Mouse (Mus musculus) left cerebral cortex, postnatal 4 days (tissue): ENCODE measurements around the gene Edem2. TPM values are rescaled to one million over a fixed set of nuclear protein-coding genes. Genes with fewer than 3 reads are reported as not detected.

Experiments
- DNase-seq: peaks from one replicate; pipeline ENCODE4 v3.0.0-alpha.2; 2022
- intact Hi-C: fragments of 180-260 bp; cut with DNase I; formaldehyde crosslinking; loops from one replicate; pipeline ENCODE4 v1.15.1; 2025
- total RNA-seq, 2 experiments: library from RNA; stranded (reverse); gene quantifications; 2 replicates each; pipeline ENCODE4 v1.2.3; 2021

Edem2 gene
- total RNA-seq, 2 experiments from 2014 or later, result 27.9 to 28.7 TPM

DNA sequence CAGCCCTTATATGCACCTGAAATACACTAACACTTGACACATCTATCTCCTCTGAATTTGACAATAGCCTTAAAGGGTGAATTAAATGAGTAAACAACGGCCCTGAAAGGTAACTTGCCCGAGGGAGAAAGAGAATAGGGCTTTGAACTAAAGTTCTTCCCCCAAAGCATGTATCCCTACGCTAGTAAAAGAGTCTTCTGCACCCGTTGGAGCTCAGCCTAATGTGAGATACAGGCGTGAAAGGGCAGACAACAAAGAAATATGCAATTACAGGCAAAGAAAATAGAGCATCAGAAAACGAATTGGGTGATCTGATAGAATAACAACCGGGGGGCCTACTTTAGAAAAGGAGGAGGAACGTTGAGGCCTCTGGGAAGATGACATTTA, 37.9 kb downstream of the Edem2 start:
- no peak for DNase-seq
- intact Hi-C loops, result no loop called here

GRCm38 (mm10) chr2:155689211-155689610, 40.1 kb downstream of the Edem2 start:
- intact Hi-C loops, result no loop called here
- no peak for DNase-seq

GRCm38 (mm10) chr2:155687746-155688145, 41.5 kb downstream of the Edem2 start:
- intact Hi-C loops, result no loop called here
- DNase-seq, result no peak

- no peak for DNase-seq
- intact Hi-C loops, result no loop called here
Measured at GRCm38 (mm10) chr2:155686572-155686971, 42.7 kb downstream of the Edem2 start.

- intact Hi-C loops, result no loop called here
- DNase-seq, result no peak
Measured at GRCm38 (mm10) chr2:155683821-155684220, 45.5 kb downstream of the Edem2 start.

- intact Hi-C loops, result no loop called here
- no peak for DNase-seq
Measured at GRCm38 (mm10) chr2:155683137-155683536, 46.1 kb downstream of the Edem2 start.

DNA sequence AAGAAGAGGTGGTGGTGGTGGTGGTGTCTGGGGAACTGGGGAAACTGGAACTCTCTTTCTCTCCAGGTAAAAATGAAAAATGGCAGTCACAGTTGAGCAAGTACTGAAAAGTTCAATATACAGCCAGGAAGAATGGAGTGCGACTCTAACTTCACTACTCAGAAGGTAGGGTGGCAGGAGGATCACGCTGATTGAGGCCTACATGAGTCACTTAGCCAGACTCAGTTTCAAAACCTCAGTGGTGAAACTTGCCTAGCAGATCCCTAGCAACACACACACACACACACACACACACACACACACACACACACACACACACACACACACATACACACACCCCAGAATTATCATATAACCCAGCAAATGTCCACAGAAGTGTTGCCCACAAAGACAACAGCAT, 47.4 kb downstream of the Edem2 start:
- DNase-seq, result no peak
- intact Hi-C loops, result no loop called here

- intact Hi-C loops, result no loop called here
- DNase-seq, result no peak
Measured at GRCm38 (mm10) chr2:155681194-155681593, 48.1 kb downstream of the Edem2 start.

- intact Hi-C loops, result no loop called here
Measured at GRCm38 (mm10) chr2:155680591-155680990, 48.7 kb downstream of the Edem2 start.

DNA sequence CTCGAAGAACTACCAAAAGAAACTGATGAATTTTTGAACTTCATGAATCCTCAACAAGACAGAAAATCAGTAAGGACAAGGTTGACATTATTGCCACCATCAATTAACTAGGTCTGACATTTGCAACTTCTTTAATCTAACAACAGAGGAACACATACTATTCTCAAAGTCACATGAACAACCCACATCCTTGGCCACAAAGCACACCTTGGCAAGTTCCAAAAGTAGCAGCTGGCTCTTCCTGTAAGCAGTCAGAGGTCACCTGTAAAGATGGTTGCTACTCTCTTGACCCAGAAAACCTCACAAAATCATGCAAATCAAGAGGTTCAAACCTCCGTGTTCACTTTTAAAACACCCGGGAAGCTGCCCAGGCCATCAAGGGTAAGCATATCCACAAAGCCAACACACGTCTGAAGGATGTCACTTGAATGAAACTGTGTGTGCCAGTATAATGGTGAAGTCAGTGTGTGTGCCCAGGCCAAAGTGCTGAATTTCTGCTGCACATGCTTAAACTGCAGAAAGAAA, 49.6 kb downstream of the Edem2 start:
- intact Hi-C loops, result no loop called here

More at GRCm38 (mm10) chr2:155680591-155680990, 48.7 kb downstream of the Edem2 start:
- no peak for DNase-seq

GRCm38 (mm10) chr2:155675118-155675517, 54.2 kb downstream of the Edem2 start:
- intact Hi-C loops, result no loop called here
- DNase-seq, result no peak

More for the DNA sequence above, 49.6 kb downstream of the Edem2 start:
- DNase-seq, result no peak

DNA sequence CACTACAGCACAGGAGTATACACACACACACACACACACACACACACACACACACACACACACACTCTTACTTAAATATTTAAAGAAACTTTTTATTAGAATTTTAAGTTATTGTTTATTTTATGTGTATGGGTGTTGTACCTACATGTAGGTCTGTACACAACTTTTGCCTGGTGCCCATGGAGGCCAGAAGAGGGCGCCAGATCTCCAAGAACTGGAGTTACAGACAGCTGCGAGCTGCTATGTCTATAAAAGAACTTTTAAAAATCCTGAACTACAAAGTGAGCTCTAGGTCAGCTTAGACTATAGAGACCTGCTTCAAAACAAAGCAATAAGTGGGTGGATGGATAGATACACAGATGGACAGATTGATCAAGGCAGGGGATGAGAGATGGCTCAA, 55.7 kb downstream of the Edem2 start:
- intact Hi-C loops, result no loop called here
- DNase-seq, result peak; percentile 68

DNA sequence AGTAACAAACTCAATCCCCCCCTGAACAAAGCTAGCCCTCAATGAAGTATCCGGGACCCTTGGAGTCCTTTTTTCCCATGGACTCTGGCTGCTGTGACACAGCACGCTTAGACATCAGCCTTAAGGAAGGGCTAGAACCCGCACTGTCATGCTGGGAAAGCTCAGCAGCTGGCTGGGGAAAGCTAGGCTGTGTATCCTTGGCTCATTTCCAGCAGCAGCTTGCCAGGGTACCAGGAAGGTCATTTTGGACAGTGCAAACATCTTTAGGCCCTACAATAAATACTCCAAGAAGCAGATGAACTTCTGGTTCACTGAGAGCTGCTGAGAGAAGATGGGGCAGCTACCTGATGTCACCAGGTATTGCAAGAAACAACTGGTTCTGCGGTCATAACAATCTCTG, 58.0 kb downstream of the Edem2 start:
- DNase-seq, result peak; percentile 25
- intact Hi-C loops, result no loop called here

DNA sequence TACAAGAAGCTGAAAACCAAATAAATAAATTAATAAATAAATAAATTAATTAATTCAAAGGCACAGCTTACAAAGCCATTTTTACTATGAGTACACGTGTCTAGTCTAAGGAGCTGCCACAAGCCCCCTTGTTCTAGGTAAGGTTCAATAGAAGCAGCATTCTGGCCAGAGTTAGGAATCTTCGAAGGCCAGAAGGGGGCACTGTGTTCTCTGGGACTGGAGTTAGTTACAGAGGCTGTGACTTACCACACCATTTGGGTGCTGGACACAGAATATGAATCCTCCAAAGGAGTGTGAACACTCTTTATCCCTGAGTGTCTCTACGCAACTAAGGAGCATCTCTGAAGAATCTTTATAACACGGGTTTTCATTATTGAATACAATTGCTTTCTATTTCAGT, 60.8 kb downstream of the Edem2 start:
- peak; percentile 40 for DNase-seq
- intact Hi-C loops, result no loop called here

GRCm38 (mm10) chr2:155667881-155668280, 61.4 kb downstream of the Edem2 start:
- DNase-seq, result no peak
- intact Hi-C loops, result no loop called here

GRCm38 (mm10) chr2:155663910-155664460, 65.3 kb downstream of the Edem2 start:
- intact Hi-C loops, result loop anchor here (5.0 kb wide), 1 partner anchor 103 kb away; no protein-coding TSS in a partner anchor
- no peak for DNase-seq

GRCm38 (mm10) chr2:155663097-155663496, 66.2 kb downstream of the Edem2 start:
- intact Hi-C loops, result loop anchor here (5.0 kb wide), 1 partner anchor 104 kb away; no protein-coding TSS in a partner anchor
- peak; percentile 59 for DNase-seq

DNA sequence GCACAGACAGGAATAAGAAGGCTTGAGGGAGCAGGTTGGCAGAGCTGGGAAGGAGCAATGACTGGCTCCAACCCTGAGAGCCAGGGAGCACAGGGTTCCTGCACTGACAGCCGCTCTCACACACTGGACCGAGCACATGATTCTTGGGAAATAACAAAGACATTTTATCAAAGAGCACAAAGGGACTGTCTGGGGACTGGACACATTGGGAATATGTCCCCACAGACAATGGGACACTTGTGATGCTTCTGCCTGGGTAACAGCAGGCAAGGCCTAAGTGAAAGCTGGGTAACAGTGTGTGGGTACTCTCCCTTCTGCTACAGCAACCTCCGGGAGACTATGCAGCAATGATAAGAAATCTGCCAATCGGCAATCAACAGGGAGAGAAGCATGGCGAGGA, 66.9 kb downstream of the Edem2 start:
- no peak for DNase-seq
- intact Hi-C loops, result loop anchor here (5.0 kb wide), 1 partner anchor 105 kb away; no protein-coding TSS in a partner anchor

DNA sequence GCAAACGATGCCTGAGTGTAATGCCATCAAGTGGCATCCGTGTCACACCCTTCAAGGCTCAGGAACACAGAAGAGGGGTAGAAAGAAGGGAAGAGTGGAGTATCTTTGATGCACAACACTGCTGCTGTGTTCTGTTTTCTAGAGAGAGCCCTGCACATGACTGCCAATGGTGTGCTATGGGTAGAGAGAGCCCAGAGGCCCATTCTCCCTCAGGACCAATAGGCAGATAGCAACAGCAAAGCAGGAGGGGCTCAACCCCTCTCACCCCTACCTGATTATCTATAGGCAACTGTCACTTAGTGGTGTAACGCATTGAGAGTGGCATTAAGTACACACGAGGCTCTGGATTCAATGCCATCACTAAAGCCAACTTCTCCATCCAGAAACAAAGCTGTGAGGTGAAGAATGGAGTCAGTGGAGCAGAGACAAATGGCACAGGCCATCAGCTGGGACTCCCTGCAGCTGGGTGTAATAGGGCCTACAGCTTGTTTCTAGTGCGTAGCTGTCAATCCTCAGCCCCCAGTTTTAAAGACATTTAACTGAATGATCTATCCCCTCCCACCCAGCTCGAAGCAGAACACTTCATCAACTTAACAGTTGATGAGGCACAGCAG, 73.4 kb downstream of the Edem2 start:
- no peak for DNase-seq
- intact Hi-C loops, result no loop called here

DNA sequence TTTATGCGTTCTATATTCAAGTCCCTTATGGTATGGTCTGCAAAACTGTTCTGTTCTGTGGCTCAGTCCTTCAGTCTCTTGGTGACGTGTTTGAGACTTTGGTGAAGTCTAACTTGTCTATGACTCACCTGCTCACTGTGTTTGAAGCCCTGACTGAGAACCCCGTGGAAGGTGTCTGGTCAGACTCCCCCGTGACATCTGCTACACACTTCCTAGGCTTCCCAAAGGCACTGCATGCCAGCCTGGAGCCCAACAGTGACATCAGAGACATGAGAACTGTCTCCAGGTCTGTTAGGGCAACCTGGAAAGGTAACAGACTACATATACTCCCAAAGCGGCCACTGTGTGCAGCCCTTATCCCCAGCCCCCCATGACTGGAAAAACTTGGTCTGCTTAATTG, 76.7 kb downstream of the Edem2 start:
- intact Hi-C loops, result no loop called here
- no peak for DNase-seq
